Mouse (Mus musculus): ENCODE results near the gene Smc1b.

The Smc1b gene

GRCm38 (mm10) chr15:85015771-85016170 is 116.0 kb downstream of the Smc1b start:
- no peak for DNase-seq
